Mouse (Mus musculus) left cerebral cortex, adult 9 months (tissue): ENCODE results near the gene Sfxn4.

ENCODE experiments used
- DNase-seq, 2 experiments: peaks; one replicate each; pipeline ENCODE4 v3.0.0; 2022; ENCODE audit warnings: low spot score in 2 of 2

Sfxn4 gene

DNA sequence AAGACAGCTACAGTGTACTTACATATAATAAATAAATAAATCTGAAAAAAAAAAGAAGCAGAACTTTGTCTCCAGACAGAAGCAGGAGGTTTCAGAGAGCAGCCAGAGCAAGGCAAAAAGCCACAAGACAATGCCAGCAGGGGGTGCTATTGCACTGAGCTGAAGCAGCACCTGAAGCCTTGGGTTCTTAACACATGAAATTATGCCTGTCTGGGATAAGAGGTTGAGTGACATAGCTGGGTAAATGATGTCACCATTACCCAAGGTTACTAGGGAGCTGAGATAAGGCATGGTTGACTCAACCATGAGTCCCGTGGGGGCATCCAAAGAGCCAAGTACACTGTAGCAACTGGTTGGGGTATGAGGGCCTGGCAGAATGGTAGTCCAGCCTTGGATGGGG, 23.5 kb downstream of the Sfxn4 start:
- peak in 1 of 2 experiments; percentile 52 for DNase-seq

- DNase-seq, result no peak
These were observed 42.6 kb downstream of the Sfxn4 start for GRCm38 (mm10) chr19:60818677-60819076.

- no peak for DNase-seq
These were observed 48.1 kb downstream of the Sfxn4 start for GRCm38 (mm10) chr19:60813133-60813532.

DNA sequence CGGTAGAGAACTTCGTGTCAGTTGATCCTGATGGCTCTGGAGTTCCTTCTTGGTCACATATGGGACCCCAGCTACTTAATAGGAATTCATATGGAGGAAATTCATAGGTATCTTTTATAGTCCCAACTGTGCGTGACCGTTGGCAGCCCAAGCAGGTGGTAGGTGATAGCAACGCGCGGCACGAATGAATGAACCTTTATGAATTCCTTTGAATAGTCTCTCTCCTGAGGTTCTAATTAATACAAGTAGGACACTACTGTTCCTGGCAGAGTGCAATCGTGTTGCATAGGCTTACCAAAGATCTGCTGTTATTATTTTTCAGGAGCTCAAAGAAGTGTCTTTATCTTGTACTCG, 49.3 kb downstream of the Sfxn4 start:
- DNase-seq, result no peak

DNA sequence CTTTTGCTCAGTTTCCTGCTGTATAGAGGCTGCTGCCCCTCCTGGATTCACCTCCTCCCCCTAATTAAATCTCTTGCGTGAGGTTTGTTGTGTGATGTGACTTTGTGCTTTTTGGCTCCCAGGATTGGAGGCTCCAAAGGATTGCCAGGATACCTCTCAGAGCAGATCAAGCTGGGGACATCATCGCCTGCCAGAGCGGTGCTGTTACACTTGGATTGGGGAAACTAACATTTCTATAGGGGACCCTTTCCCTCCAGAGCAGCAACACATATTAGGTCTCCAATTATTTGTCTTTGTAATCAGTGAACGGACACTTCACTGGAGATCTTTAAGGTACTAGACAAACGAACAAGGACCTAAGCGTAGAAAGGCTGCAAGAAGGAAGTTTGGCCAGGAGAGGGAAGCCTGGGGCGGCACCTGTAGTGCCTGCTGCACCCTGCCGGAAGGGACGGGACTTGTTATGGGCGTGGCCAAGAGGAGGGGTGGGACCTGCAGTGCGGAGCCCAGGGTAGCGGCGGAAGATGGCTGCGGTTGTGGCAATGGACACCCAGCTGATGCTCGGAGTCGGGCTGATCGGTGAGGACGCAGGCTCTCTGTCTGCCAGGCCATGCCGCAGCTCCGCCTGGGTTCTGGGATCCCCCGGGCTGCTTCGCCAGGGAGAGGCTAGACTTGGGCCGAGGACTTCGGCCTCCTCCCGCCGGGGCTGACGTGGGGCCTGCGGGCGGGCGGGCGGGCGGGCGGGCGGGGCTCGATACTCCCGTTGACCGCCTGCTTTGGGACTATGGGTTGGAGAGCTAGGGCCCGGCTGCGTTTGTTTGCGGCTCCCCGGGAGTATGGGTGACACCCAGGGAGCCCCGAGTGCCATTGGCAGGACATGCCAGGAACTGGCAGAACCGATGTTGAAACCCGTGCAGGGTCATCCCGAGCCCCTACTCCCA, 49.9 kb downstream of the Sfxn4 start, which contains the start of gene Fam45a:
Gene Fam45a (plus strand): TSS at position 488 of the 938 bp plus-strand sequence.
- peak; percentile 76 to 91 for DNase-seq

DNA sequence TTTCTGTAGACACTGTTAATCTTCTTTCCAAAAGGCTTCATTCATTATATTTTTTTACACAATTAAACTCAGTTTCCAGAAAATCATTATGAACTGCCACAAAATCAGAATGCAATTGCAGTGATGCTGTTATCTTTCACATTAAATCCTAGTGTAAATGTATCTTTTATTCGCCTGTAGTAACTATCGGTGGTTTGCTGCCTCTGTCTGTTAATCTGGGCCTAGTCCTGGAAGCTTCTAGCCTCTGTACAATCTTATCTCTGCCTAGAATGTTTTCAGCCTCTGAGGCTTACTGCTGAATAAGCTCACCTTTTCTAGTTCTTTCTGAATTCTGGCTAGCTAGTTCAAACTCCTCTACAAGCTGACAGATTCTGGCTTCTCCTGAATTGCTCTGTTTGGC, 51.4 kb downstream of the Sfxn4 start:
- no peak for DNase-seq

- no peak for DNase-seq
These were observed 56.4 kb downstream of the Sfxn4 start for GRCm38 (mm10) chr19:60804903-60805302.

DNA sequence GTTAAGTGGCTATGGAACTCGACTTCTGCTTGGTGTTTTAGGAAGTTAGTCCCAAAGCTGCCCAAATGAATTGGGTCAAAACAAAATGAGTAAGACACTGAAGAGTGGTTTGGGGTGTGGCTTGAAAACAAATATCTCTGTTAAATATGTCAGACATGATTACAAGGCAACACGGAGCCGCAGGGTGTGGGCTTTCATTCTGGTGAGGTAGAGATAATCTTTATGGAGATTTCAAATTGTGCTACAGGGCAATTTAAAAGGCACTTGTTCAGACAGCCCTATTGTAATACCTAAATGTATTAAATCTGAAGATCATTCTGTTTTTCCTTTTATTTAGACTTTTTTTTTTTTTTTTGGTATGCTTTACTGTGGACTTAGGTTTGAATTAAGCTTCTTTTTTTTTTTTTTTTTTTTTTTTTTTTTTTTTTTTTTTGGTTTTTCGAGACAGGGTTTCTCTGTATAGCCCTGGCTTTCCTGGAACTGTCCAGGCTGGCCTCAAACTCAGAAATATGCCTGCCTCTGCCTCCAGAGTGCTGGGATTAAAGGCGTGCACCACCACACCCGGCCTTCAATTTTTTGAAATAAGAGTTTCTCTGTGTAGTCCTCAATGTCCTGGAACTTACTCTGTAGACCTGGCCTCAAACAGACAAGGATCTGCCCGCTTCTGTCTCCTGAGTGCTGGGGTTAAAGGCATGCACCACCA, 61.3 kb downstream of the Sfxn4 start:
- no peak for DNase-seq

DNA sequence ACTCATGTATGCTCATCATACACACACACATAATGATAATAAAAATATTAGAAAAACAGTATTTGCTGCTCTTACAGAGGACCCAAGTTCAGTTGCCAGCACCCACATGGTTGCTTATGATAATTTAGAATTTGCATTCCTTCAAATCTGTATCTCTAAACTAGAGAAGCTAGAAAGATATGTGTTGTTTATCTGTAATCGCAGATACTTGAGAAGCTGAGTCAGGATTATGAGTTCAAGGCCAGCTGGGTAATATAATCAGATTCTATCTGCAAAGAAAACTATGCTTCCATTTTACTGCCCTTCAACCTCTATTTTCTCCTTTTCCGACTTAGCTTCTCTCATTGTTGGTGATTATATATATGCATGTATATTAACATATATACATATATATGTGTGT, 63.9 kb downstream of the Sfxn4 start:
- no peak for DNase-seq

- DNase-seq, result no peak
These were observed 66.0 kb downstream of the Sfxn4 start for GRCm38 (mm10) chr19:60795244-60795643.

DNA sequence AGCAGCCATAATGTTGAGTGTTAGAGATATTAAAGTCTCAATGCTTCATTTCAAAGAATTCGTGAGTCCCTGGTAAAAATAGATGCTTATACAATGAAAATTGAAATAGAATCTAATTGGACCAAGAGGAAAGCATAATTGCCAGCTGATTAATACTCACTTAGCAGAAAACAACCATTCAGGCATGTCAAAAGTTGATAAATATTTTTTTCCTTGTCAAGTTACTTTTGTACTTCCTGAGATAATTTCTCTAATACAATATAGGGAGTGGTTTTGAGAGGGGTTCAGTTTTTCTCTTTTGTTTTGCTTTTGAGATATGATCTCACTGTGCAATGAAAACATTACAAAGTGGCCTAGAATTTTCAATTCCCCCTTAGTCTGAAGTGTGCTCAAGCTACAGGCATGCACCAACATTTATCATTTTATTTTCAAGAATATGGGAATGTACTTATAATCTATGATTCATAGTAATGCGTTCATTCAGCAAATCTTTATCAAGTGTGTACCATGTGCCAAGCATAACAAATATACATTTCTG, 68.0 kb downstream of the Sfxn4 start:
- DNase-seq, result no peak

GRCm38 (mm10) chr19:60791164-60791563, 70.1 kb downstream of the Sfxn4 start:
- no peak for DNase-seq

GRCm38 (mm10) chr19:60790551-60791161, 70.6 kb downstream of the Sfxn4 start, which contains the start of gene Eif3a:
Gene Eif3a, minus strand, starts transcription at chr19:60790658.
- DNase-seq, result peak; percentile 80 to 93

- peak; percentile 8 to 28 for DNase-seq
These were observed 71.3 kb downstream of the Sfxn4 start for GRCm38 (mm10) chr19:60789919-60790506.

DNA sequence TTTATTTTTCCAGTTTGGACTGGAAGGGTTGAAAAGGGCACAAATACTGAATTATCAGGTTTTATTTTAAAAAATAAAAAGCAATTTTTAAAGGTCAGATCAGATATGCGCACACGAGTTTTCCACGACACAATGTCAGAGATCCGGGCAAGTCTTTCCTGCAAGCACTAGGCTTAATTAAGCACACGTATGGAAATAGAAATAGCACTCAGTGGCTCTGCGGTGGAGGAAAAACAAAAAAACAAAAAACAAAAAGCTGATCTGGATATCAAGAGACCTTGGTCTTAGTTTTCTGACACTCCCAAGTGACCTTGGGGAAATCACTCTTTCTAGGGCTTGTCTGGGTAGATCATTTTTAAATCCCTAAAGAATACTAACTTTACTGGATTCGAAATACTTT, 71.8 kb downstream of the Sfxn4 start:
- DNase-seq, result no peak

DNA sequence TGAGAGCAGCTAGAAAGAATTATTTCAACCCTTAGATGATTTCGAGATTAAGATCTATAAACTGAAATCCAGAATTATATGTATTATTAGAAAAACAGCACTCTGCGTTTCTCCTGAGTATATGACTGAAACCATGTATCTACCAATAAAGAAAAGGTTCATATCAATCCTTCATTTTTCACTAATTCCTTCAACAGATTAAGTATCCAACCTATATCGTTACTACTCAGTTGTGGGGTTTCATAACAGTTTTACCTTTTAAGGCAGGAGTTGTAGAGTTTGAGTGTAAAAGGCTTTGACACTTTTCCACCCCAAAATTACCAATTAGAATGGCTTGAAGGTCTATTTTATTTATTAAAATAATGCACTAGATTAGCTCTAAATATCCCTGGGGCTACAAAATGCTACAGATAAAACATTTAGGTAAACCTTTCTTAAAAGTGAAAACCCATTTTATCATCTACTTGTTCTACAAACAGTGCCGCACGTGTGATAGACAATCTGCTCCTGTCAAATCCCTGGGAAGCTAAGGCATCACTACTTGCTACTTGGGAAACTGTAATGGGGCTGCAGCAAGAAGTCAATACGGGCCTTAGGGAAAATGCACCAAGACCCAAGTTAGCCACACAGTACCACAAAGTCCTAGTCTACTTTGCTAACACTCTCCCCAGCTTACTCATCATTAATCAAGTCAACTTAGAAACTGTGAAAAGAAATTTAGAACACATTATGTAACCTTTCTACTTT, 72.9 kb downstream of the Sfxn4 start:
- DNase-seq, result no peak

GRCm38 (mm10) chr19:60787465-60788150, 73.7 kb downstream of the Sfxn4 start:
- DNase-seq, result no peak
